ENCODE assay signal across 26 mouse cellular contexts in the genomic region with DNA sequence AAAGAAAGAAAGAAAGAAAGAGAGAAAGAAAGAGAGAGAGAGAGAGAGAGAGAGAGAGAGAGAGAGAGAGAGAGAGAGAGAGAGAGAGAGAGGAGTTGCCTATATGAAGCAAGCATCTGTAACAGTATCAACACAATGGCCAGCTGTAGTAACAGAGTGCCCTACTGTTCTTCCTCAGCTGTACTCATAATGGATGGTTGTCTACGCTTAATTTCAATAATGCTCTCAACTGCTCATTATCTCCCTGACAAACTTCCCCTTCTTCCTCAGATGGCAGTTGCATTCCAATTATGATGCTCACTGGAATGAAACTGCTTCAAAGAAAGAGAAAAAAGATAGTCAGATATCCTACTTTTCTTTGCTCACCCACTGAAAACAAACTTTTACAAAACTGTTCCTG. TPM values are rescaled to one million over a fixed set of nuclear protein-coding genes. Genes with fewer than 3 reads are reported as not detected.
A peak's percentile ranks its signal among the peaks of the same experiment; 100 is the strongest.
DNase-seq lines count a peak whose midpoint lies in the region; ATAC-seq lines count a peak whose summit lies in the region.
"Had no signal": no experiment of that assay in that cellular context is flagged by ENCODE, and none has a peak within 500 bp of the region (broad histone marks: within the 10 kb centered on the region; RNA-seq: fewer than 3 reads in every experiment).

No protein-coding gene starts in this region.

- ATAC-seq in hindbrain, embryonic 13.5 days (ENCODE audit: low FRiP score), result no peak
- ATAC-seq: CD4-positive, CD25-positive, alpha-beta regulatory T cell, adult 4 months; forebrain, embryonic 15.5 days; hindbrain, postnatal 0 days; inflammation-experienced regulatory T-cells, adult 6 months; Patski had no signal

- H3K9ac ChIP-seq in hindbrain, embryonic 13.5 days, result no peak overlapping the region
- H3K9ac ChIP-seq: forebrain, embryonic 15.5 days; heart, embryonic 12.5 days; heart, embryonic 15.5 days; hindbrain, embryonic 14.5 days had no signal

- peak; percentile 30 for DNase-seq in layer of hippocampus, adult 9-11 months
- DNase-seq in layer of hippocampus, adult 11-12 months (ENCODE audit: low spot score), result no peak
- DNase-seq in brain, adult 2 months (ENCODE audit: low read depth, low spot score), result peak; percentile 83
- peak; percentile 87 for DNase-seq in retina, postnatal 1 day
- no peak for DNase-seq in midbrain, embryonic 10.5 days (ENCODE audit: low spot score)
- DNase-seq: adrenal gland, postnatal 10 days; adrenal gland, postnatal 36 days; cerebellum, adult 11-12 months; cerebellum, adult 8-10 months; cerebellum, postnatal 10 days; cerebellum, postnatal 36 days; gastrocnemius, postnatal 25 days; heart, adult 18-20 months; heart, postnatal 10 days; heart, postnatal 36 days had no signal

- WGBS in hindbrain, embryonic 13.5 days, result 57% methylated on average over 1 of the region's 1 CpGs
- WGBS in midbrain, embryonic 10.5 days, result 93% methylated on average over 1 of the region's 1 CpGs

- H3K4me3 ChIP-seq in hindbrain, embryonic 13.5 days, result no peak overlapping the region
- H3K4me3 ChIP-seq in midbrain, embryonic 10.5 days, result no peak overlapping the region
- H3K4me3 ChIP-seq: forebrain, embryonic 10.5 days; forebrain, embryonic 15.5 days; heart, embryonic 12.5 days; heart, embryonic 15.5 days; hindbrain, embryonic 10.5 days had no signal

- no peak overlapping the region for H3K4me2 ChIP-seq in hindbrain, embryonic 13.5 days
- H3K4me2 ChIP-seq: forebrain, embryonic 15.5 days; heart, embryonic 12.5 days; heart, embryonic 15.5 days; hindbrain, embryonic 14.5 days had no signal

- H3K27me3 ChIP-seq in hindbrain, embryonic 13.5 days, result no peaks in the 10 kb centered on the region
- no peaks in the 10 kb centered on the region for H3K27me3 ChIP-seq in midbrain, embryonic 10.5 days (ENCODE audit: low read depth, poor library complexity, severe bottlenecking)
- H3K27me3 ChIP-seq: forebrain, embryonic 15.5 days; heart, embryonic 12.5 days; heart, embryonic 15.5 days; Patski had no signal

- H3K27ac ChIP-seq in hindbrain, embryonic 13.5 days, result no peak overlapping the region
- H3K27ac ChIP-seq in midbrain, embryonic 10.5 days (replicated peaks), result no peak overlapping the region
- H3K27ac ChIP-seq: forebrain, embryonic 10.5 days; forebrain, embryonic 15.5 days; heart, embryonic 15.5 days; hindbrain, embryonic 10.5 days; hindbrain, embryonic 14.5 days; hindbrain, postnatal 0 days had no signal

- H3K36me3 ChIP-seq in hindbrain, embryonic 13.5 days, result no peaks in the 10 kb centered on the region
- no peaks in the 10 kb centered on the region for H3K36me3 ChIP-seq in midbrain, embryonic 10.5 days
- H3K36me3 ChIP-seq: forebrain, embryonic 10.5 days; forebrain, embryonic 15.5 days; heart, embryonic 12.5 days; heart, embryonic 15.5 days; hindbrain, embryonic 10.5 days had no signal

- H3K4me1 ChIP-seq in hindbrain, embryonic 13.5 days (replicated peaks), result peaks cover 3% of the 10 kb centered on the region; the same call in 1 of the 2 replicates
- H3K4me1 ChIP-seq in midbrain, embryonic 10.5 days, result peaks cover 4% of the 10 kb centered on the region; the same call in 1 of the 2 replicates
- H3K4me1 ChIP-seq: forebrain, embryonic 10.5 days; hindbrain, embryonic 10.5 days had no signal

- no peaks in the 10 kb centered on the region for H3K9me3 ChIP-seq in hindbrain, embryonic 13.5 days
- no peaks in the 10 kb centered on the region for H3K9me3 ChIP-seq in midbrain, embryonic 10.5 days (replicated peaks)
- H3K9me3 ChIP-seq: forebrain, embryonic 10.5 days; forebrain, embryonic 15.5 days; heart, embryonic 12.5 days; heart, embryonic 15.5 days; hindbrain, embryonic 10.5 days had no signal

RNA-seq across cellular contexts. Expression of a gene that starts 36.9 kb away (rescaled TPM):
- polyA plus RNA-seq in hindbrain, embryonic 13.5 days (2015; fragmentation: Nextera tagmentation; extraction: Ambion mirVana), result 14.8 and 15.7 TPM in 2 replicates
- 12.1 and 13.8 TPM in 2 replicates for polyA plus RNA-seq in midbrain, embryonic 10.5 days (2016; fragmentation: Nextera tagmentation; extraction: Ambion mirVana)

Comparison
In these comparisons a context has a peak if more than half of its experiments do, and no peak if none do; other contexts are left out.
1. DNase-seq: peak in layer of hippocampus, adult 9-11 months (single experiment), brain, adult 2 months (single experiment) and retina, postnatal 1 day (single experiment); none in layer of hippocampus, adult 11-12 months (single experiment) and midbrain, embryonic 10.5 days (single experiment).